Mouse (Mus musculus): Measurements from ENCODE around the gene Il2rb.

GRCm38 (mm10) chr15:78438505-78438904, 56.6 kb downstream of the Il2rb start:
- TF ChIP-seq CTCF (IDR thresholded peaks at IDR 0.05; ENCODE audit: low read depth) (no peak), EP300 (IDR thresholded peaks at IDR 0.05; ENCODE audit: low read depth) (no peak)

Measured in liver, embryonic 14.5 days (tissue).